Mouse (Mus musculus): ENCODE measurements around the gene Adh4. TPM values are rescaled to one million over a fixed set of nuclear protein-coding genes. Genes with fewer than 3 reads are reported as not detected.

The Adh4 gene
- not detected in 2 replicates for polyA plus RNA-seq (2021; fragmentation: Nextera tagmentation)
- long read RNA-seq, experiment 1 = 0 reads
- long read RNA-seq, experiment 2 = 0 reads

GRCm38 (mm10) chr3:138415121-138415690 lies at the start of gene Adh4:
TSS of gene Adh4 (plus strand) at chr3:138415466.

DNA sequence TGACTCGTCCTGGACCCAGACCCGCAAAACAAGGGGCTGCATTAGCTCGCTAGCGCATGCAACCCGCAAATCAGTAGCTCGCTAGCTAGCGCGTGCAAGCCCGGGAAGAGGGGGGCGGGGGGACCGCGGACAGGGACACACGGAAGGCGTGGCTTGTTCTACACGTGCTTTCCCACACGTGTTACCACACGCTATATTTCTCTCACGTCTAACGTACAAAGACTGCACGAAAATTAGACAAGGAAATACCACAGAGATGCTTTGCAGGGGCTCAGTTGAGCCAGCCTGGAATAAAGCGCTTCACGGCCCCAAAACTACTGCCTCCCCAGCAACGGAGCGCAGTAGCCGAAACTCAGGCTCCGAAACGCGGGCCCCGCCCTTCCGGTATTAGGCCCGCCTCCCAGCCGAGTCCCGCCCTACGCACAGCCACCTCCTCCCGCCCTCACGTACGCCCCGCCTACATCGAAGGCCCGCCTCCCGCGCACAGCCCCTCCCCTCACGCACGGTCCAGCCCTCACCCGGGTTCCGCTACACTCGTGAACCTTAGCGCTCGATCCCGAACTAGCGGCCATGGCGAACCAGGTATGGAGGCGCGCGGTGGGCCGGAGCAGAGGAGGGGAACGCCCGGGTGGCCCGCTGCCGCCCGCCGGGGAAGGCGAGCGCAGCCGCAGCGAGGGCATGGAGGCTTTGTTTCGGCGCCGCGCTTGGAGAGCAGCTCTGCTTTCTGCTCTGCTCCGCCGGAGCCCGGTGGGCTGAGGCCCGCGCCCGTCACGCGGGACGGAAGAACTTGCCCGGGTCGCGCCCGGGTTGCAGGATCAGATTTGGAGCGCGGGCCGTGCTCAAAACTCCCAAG lies 27.6 kb downstream of the Adh4 start, which contains the start of gene Adh5:
TSS of gene Adh5 (plus strand) at position 482 of the 853 bp plus-strand sequence.

Other genes with a start within 250 kb of the Adh4 start
- not detected in 2 replicates for gene 4930579F01Rik, start 221.6 kb upstream of the Adh4 start, polyA plus RNA-seq (2021; fragmentation: Nextera tagmentation)
- gene Adh7, start 197.7 kb upstream of the Adh4 start, polyA plus RNA-seq (2021; fragmentation: Nextera tagmentation) = 0.06 TPM in 1 of 2 replicates, not detected in the other
- gene Adh1, start 154.5 kb upstream of the Adh4 start, polyA plus RNA-seq (2021; fragmentation: Nextera tagmentation) = 0.44 and 0.72 TPM in 2 replicates
- gene Adh6a, start 102.2 kb upstream of the Adh4 start, polyA plus RNA-seq (2021; fragmentation: Nextera tagmentation) = not detected in 2 replicates
- gene Adh6b, start 73.7 kb upstream of the Adh4 start, polyA plus RNA-seq (2021; fragmentation: Nextera tagmentation) = not detected in 2 replicates
- 85.1 and 101 TPM in 2 replicates for gene Adh5, start 27.6 kb downstream of the Adh4 start, polyA plus RNA-seq (2021; fragmentation: Nextera tagmentation)
- 19.8 and 21.6 TPM in 2 replicates for gene Metap1, start 74.0 kb downstream of the Adh4 start, polyA plus RNA-seq (2021; fragmentation: Nextera tagmentation)
- 120 and 173 TPM in 2 replicates for gene Eif4e, start 110.7 kb downstream of the Adh4 start, polyA plus RNA-seq (2021; fragmentation: Nextera tagmentation)

All from left cerebral cortex, adult 6 months (tissue).